Mouse (Mus musculus) urinary bladder, adult 2 months (tissue): ENCODE measurements around the gene Gnai3. TPM values are rescaled to one million over a fixed set of nuclear protein-coding genes. Genes with fewer than 3 reads are reported as not detected.
A peak's percentile ranks its signal among the peaks of the same experiment; 100 is the strongest.

Source experiments
- DNase-seq: peaks from one replicate; pipeline ENCODE4 v3.0.0; 2022; ENCODE audit warnings: low spot score
- polyA plus RNA-seq: library from polyadenylated mRNA; depleted of rRNA; stranded (reverse); fragments of >200 nt; gene quantifications from 2 replicates; pipeline ENCODE4 v1.2.3, GENCODE M21; 2012; rRNA removed

Gene Gnai3
- polyA plus RNA-seq, result 70.4 and 75.8 TPM in 2 replicates

DNA sequence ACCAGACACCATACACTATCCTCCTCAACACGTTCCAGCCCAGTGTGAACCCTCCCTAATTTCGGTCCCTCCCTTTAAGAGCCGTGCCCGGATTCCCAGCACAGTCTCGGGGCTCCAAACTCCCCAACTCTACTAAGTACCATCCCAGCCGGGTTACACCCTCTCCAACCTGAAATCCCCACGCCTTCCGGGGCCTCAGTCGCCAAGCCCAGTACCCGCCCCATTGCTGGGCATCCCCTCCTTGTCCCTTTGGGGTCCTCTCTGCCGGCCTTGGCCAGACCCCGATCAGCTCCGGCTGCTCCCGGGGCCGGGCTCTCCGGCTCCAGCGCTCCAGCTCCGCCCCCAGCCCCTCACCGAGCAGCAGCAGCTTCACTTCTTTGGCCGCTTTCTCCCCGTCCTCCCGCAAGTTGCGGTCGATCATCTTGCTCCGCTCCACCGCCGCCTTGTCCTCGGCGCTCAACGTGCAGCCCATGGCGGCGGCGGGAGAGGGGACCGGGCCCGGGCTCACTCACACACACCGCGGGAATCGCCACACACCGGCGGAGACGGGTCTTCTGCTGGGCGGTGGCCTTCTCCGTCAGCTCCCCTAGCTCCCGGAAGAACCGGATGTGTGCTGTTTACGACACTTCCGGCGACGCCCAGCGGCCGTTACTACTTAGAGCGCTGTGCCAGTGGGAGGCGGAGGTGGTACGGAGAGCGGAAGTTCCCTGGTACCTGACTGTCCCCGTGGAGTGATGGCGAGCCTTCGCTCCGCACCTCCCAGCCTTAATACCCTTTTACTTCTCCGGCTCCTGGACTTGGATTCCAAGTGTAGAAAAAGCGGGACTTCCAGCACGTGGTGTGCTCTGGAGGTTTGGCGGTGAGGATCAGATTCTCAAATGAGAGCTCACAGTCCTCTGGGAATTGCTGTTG, at the start of gene Gnai3:
Gnai3 (minus strand) TSS at position 613 of the 912 bp plus-strand sequence.
- DNase-seq, result peak; percentile 83

DNA sequence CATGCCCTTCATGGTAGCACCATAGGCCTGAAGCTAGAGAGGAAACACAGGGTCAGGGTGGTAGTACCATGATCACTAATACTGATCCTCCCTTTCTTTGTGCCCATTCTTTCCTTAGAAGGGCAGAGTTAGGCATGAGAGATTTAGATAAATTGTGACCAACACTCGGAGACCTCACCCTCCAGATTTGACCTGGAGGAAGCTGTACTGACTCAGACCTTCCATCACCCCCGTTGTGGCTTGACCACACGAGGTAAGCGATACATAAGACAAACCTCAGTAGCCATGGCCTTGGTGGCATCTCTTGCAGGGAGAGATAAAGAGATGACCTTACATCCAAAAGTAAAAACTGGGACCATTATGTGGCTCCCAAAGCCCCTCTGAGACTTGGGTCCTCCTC, 49.3 kb upstream of the Gnai3 start:
- DNase-seq, result no peak

DNA sequence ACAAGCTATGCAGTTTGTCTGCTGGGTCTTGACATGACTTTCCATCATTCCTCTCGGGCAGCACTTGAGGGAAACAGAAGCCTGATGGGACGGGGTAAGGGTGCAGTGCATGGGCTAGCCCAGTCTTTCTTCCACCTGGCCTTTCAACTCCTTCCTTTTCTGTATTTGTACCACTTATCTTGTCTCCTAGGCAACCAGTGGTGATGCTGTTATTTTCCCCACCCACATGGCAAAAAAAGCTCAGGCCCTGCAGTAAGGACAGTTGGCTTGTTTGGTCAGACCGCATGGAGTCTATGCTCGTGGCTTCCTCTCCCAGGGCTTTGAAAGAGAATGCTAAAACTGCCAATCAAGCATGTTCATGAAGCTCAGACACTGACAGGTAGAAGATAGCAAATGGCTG, 47.7 kb upstream of the Gnai3 start:
- no peak for DNase-seq

DNA sequence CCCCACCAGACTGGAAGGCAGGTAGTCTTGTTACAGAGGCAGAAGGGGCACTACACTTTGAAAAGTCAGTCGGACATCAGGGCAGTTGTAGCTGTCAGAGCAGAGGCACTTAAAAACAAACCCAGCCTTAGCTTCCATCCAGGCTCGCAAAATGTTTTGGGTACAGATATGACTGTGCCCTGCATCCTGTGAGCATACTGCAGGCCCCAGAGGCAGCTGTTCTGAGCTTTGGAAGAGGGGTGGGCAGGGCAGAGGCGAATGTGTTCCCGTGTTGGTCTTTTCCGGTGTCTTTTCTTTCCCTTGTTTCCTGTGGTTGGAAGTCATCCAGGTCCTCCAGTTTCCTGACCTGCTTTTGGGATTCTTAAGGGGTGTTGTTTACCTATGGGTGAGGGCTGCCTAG, 44.0 kb upstream of the Gnai3 start:
- DNase-seq, result no peak

DNA sequence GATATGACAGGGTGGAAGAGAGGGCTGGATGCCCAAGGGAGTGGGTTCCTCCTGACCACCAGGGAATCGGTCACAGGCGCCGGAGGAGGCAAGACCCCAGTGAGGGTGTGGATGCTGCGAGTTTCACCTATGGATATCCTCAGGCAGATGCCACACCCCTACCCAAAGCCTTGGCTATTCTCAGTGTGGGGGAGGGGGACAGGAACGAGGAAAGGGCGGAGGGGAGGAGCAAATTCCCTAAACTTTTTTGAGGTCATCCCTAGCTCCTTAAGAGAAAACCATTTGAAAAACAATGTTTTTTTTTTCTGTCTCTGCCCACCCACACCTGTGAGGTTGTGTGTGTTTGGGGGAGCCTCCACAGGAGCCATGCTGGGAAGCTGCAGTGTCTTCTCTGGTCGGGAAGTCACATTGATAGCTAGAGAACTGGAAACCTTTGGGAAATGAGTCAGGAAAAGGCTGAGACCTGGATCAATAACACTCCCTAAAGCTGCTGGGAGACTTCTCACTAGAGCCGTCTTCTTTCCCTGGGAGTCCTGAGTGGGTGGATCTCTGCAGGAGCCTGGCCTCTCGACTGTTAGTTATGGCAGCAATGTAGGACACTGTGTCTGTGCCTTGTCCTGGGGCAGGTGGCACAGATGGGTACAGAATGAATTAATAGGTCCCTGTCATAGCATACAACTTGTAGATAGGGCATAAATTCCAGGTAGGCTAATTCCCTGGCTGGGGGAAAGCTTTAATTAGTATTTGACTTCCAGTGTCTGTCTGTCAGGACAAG, 43.0 kb upstream of the Gnai3 start:
- DNase-seq, result no peak

DNA sequence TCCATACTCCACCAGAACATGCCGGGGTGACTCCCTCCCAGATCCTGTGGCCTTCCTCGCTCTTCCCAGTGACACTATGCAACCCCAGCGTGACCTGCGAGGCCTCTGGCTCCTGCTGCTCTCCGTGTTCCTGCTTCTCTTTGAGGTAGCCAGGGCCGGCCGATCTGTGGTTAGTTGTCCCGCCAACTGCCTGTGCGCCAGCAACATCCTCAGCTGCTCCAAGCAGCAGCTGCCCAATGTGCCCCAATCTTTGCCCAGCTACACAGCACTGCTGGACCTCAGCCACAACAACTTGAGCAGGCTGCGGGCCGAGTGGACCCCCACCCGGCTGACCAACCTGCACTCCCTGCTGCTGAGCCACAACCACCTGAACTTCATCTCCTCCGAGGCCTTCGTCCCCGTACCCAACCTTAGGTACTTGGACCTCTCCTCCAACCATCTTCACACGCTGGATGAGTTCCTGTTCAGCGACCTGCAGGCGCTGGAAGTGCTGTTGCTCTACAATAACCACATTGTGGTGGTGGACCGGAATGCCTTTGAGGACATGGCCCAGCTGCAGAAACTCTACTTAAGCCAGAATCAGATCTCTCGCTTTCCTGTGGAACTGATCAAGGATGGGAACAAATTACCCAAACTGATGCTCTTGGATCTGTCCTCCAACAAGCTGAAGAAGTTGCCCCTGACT, 41.3 kb upstream of the Gnai3 start:
- no peak for DNase-seq

DNA sequence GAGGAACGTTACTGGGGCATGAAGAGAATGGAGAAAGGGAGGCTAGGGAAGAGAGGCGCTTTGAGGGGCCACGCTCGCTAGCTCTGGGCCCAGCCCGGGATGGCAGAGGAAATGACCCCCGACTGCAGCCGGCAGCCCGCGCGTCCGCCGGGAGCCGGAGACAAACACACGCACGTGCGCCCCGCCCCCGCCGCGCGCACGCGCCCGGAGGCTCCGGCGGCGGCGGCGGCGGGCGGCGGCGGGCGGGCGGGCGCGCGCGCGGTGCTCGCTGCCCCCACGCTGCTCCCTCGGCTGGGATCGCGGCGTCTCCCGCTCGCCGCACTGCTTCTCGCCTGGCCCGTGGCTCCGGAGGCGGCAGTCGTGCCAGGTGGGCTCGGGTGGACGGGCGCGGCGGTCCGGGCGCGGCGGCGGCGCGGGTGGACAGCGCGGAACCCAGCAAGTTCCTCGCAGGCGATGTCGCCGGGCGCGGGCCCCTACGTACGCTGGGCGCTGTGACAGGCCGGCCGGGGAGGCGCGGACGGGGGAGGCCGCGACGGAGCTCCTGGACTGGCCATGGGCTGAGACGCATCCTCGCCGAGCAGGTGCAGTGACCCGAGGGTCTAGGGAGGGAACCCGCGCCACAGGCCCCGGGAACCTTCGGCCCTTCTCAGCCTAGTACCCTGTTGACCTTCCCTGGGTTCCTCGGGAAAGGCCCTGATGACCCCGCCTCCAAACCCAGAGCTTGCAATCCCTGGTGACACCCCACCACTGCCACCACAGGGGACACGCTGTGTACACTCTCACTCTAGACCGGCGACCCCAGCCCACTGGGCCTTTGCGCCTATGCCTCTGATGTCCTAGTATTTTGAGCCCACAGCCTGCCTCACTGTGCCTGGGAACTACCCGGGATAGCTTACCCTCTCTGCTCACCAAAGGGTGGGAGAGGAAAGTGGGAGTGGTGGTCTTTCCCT, 40.4 kb upstream of the Gnai3 start, which contains the start of gene Amigo1:
Amigo1 (plus strand) TSS at position 238 of the 950 bp plus-strand sequence.
- peak; percentile 67 for DNase-seq

DNA sequence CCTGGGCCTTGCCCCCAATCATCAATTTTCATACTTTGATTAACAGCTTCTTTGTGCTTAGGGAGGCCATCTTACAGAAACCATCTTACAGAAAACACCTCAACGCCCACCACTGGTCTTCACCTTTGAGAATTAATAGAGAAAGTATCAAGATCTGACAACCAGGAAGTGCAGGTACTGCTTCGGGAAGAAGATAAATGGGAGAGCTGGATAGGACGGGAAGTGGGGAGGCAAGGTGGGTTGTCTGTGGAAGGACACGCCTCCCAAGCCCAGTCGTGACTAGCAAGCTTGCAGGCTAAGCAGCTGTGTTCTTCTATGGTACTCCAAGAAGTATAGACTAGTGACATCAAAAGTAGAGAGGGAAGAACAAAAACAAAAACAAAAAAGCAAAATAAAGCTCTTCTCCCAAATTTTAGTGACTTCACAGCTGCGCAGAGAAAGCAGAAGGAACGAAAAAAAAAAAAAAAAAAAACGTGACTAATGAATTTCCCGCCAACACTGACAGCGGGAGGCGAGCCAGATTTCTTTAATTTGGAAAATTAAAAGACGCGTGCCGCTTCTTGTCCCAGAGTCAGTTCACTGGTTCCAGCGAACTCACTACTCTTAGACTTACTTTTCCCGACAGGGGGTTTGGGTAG, 39.6 kb upstream of the Gnai3 start:
- DNase-seq, result no peak

DNA sequence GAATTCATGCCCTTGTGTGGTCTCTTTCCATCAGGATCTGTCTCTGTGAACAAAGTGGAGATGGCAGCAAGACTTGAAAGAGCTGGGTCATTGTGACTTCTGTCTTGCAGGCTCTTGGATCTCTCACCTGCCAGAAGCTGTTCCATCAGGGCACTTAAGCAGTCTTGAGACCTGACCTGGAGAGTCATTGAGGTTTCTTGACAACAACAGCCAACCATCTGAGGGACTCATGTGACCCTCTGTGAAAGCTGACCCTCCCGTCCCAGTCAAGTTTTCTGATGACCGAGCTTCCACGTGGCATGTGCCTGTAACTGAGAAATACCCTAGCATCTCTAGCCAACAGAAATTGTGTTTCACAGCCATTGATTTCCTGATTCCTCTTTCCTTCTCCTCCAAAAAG, 38.8 kb upstream of the Gnai3 start:
- no peak for DNase-seq

DNA sequence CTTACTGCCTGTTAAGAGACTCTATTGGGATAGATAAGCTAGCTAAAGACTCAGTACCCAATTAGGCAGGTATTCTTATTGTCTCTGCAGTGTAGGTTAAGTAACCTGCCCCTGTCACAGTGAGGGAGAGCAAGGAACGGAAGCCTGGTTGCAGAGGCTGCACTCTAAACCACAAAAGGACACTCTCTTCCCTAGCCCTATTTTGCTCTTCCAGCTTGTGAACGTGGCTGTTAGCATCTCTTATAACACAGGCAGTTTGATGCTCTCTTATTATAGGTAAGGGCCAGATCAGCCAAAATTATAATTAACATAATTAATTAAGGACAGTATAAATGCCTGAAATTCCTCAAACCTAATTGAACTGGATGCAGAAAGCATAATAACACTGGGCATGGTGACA, 34.6 kb upstream of the Gnai3 start:
- DNase-seq, result no peak

DNA sequence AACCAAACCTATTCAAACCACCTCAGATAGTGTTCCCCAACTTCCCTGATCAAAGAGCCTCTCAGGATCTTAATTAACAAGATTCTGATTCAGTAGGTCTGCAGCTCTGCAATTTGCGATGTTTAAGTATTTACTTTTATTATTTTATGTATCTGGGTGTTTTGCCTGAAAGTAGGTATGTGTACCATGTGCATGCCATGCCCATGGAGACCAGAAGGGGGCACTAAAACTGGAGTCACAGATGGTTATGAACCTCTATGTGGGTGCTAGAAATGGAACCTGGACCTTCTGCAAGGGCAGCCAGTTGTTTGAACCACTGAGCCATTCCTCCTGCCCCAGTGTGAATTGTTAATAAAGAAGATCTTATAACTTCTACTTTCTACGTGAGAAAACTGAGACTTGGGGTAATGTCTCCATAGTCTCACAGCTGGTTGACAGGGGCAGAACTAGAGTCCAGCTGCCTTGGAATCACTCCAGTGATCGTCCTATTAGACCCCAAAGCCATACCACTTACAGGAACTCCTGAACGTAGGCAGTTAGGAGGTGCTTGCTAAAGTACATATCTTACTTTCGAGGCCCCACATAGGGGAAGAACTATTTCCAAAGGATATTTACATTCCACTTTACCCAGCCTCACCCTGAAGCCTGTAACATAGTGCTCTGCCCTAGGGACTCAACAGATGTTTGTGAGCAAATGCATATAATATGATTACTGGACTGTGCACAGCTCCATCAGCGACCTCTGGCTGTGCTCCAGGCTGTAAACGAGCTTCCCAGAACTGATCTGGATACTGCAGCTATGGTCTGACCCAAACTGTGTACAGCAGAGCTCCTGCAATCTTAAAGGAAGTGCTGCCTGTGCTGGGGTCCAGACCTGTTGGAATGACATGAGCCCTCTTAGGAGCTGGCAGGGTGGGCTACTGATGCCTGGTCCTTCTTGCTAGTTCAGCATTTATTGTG, 33.1 kb upstream of the Gnai3 start:
- DNase-seq, result no peak

DNA sequence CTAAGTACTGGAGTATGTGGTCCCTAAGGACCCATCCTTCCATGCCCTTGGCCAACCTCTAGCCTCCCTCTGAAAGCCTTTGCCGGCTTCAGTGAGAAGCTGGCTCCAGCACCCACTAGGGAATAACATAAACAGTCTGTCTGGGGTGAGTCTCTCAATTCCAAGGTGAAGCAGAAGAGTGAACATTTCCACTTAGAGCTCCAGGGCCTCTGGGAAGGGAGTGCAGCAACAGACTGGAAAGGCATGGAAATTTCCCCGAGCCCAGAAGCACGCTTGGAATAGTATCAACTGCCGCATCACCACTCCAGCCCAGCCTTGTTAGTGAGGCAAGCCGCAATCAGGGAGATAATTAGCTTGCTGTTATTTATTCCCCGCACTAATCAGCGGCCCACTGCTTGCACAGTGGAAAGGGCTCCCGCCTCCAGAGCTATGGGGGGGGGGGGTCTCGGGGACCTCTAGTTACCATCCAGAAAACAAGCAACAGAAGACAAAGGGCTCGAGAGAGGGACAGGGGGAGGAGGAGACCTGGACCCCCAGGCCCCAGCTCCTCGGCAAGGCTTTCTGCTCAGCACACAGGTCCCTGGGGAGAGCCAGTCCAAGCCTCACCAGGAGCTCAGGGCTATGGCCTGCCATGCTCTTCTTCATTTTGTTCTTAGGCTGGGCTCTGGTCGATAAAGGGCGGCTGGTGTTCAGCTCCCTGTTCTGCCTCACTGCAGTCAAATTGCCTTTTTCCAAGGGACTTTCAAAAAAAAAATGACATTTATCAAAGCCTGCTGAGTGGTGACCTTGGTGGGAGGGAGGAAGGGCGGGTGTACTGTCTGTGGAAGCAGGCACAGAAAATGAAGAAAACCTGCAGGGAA, 29.0 kb upstream of the Gnai3 start:
- DNase-seq, result no peak

DNA sequence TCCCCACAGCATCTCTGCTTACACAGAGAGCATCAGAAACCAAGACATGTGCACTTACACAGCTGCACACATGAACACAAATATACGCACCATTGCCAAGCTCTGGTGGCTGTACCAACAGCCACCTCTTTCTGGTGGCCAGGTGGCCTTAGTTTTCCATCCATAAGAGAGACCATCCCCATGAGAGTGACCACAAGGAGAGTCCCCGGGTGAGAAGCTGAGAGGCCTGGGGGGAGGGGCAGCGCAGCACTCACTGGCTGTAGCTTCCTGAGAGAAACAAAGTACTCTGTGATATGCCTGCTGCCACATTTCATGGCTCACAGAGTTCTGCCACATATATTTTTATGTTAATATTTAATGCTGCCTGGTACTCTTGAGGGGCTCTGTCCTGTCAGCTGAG, 23.3 kb upstream of the Gnai3 start:
- no peak for DNase-seq

DNA sequence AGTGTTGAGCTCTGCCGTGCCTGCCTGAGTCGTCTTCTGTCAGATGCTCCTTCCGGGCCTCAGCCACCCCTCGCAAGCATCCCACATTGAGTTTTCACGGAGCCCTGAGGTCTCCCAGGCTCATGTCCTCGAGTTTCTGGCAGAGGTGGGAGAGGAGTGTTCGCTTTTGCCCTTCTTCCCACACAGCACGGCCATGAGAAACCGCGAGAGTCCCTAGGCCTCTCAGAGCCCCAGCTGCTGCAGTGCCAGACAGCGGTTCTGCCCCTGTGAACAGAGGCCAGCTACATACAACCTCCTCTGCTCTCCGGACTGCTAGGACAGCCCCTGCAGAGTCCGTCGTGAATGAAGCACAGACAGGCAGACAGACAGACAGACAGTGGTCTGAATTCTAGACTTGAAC, 21.6 kb upstream of the Gnai3 start:
- no peak for DNase-seq

DNA sequence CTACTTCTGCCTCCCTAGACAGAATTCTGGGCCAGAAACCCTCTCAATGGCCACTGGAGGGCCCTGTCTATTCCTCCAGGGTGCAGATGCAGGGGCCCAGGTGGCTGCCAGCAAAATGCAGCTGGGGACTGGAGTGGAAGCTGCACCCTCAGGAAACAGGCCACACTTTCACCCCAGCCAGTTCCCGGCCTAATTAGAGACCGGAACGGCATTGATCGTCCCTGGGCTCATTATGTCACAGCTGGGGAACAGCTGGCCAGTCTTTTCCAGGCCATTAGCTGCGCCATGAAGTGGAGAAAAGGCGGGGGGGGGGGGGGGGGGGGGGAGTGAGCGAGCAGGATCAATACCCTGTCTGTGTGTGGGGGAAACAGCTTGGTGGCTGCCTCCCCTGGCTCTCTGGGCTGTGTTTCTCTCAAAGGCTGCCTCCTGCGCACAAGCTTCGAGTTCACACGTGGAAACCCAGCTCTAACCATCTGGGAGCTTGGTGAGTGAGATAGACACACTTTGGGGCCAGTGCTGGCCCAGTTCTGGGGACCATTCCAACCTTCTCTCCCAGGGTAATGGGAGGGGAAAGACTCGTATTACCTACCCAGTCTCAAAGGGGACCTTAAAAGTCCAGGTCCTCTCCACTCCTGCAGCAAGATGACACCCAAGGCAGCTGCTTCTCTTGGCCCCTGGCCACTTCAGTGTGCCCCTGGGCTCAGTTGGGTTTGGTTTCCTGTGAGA, 20.7 kb upstream of the Gnai3 start:
- DNase-seq, result no peak

DNA sequence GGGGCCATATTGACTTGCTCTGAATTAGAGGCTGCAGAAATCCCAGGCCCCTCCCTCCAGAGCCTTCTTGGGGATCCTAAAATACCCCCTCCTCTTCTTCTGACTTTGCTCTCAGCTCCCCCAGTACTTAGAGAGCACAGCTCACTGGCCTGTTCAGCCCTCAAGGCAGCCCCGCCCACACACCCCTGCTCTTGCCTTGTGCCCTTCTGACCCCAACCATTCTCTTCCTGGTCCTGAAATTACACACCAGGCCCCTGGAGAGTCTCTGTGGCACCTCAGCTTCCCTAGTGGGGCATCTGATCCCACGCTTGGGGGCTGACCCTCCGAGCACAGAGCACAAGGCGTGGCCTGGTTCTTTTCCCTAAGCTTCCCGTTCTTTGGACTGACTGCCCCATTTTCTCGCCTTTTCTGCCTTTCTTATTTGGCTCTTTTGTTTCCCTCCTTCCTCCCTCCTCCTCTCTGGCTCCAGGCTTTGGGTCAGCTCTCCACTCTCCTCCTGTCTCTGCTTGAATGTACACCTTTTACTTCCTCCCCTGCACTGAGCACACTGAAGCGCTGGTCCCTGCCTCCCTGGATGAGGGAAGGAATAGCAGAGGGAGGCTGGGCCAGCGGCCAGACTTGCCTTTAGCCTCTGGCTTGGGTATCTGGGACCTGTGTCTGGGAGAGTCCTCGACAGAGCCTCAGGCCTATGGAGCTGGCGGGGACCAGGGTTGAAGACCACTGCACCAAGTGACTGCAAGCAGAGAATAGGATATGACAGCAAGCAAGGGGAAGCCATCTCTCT, 19.8 kb upstream of the Gnai3 start:
- DNase-seq, result no peak

DNA sequence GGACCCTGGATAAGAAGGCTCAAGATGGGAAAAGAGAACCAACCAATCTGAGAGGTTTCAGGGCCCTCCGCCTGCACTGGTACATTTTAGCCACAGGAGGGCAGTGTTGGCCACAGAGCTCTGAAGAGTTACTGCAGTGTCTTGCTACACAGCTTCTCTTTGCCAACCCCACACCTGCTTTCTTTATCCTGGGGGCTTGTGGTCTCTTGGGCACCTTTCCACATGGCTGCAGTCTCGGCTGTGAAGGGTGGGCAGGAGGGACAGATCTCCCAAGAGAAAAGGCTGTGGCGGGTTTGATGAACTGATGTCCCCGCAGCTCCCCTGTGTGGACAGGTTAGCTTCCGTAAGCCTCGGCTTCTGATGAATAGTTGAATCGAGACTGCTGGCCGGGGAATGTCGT, 18.9 kb upstream of the Gnai3 start:
- DNase-seq, result peak; percentile 52
